Mouse (Mus musculus) liver, embryonic 14.5 days (tissue): ENCODE measurements around the gene Rfxap. TPM values are rescaled to one million over a fixed set of nuclear protein-coding genes. Genes with fewer than 3 reads are reported as not detected.
"Not testable (repeated sequence)": the region's sequence is repeated elsewhere in the genome, so short reads cannot be mapped to it uniquely, and the experiment has no call there.

Experiments
- ATAC-seq: fragments of 200-750 bp; cut with Nextera tagmentation; 2 replicates; pipeline ENCODE4 v1.8.0; 2017; ENCODE audit warnings: moderate number of reproducible peaks, mild to moderate bottlenecking, moderate library complexity; ENCODE audit not compliant: insufficient read depth
- DNase-seq, 3 experiments: peaks; one replicate each; pipeline ENCODE4 v3.0.0-alpha.2; 2012 to 2013; ENCODE audit warnings: low read depth in 3 of 3, low spot score in 3 of 3
- H3K27ac ChIP-seq: fragments of 300-500 bp; sonication (generic); 2 replicates; pipeline ENCODE4 v1.5.1; 2014; ENCODE audit warnings: moderate library complexity, mild to moderate bottlenecking, control low read depth, inconsistent platforms
- H3K27me3 ChIP-seq: fragments of 300-500 bp; sonication (generic); 2 replicates; pipeline ENCODE4 v1.6.1; 2014; ENCODE audit warnings: mild to moderate bottlenecking, low read length, moderate library complexity; ENCODE audit not compliant: control insufficient read depth, insufficient read depth
- H3K36me3 ChIP-seq: fragments of 300-500 bp; sonication (generic); replicated peaks from 2 replicates; pipeline ENCODE4 v1.6.1; 2014; ENCODE audit warnings: low read depth; ENCODE audit not compliant: control insufficient read depth, insufficient read depth
- H3K4me1 ChIP-seq, 2 experiments: fragments of 200-500 bp in 1 of 2; fragments of 300-500 bp in 1 of 2; sonication (generic) in 1 of 2; replicated peaks; 2 replicates each; pipeline ENCODE4 v1.6.1; 2012 to 2014; ENCODE audit warnings: antibody characterized with exemption in 1 of 2, inconsistent platforms in 1 of 2, low read length in 1 of 2; ENCODE audit not compliant: control insufficient read depth in 2 of 2, insufficient read depth in 2 of 2
- H3K4me2 ChIP-seq: fragments of 300-500 bp; sonication (generic); 2 replicates; pipeline ENCODE4 v1.6.1; 2014; ENCODE audit warnings: low read depth, mild to moderate bottlenecking, control low read depth, moderate library complexity
- H3K4me3 ChIP-seq, 2 experiments: fragments of 200-500 bp in 1 of 2; fragments of 300-500 bp in 1 of 2; sonication (generic) in 1 of 2; 2 replicates each; pipeline ENCODE4 v1.5.1; 2012 to 2014; ENCODE audit warnings: low read depth in 2 of 2, low read length in 2 of 2, mild to moderate bottlenecking in 2 of 2, control low read depth in 1 of 2, inconsistent platforms in 1 of 2, moderate library complexity in 1 of 2; ENCODE audit not compliant: insufficient read depth in 1 of 2
- H3K9ac ChIP-seq: fragments of 300-500 bp; sonication (generic); replicated peaks from 2 replicates; pipeline ENCODE4 v1.6.1; 2014; ENCODE audit warnings: mild to moderate bottlenecking, control low read depth, moderate library complexity
- H3K9me3 ChIP-seq: fragments of 300-500 bp; sonication (generic); 2 replicates; pipeline ENCODE4 v1.6.1; 2016; ENCODE audit warnings: low read length, mixed read lengths; ENCODE audit not compliant: control insufficient read depth
- CTCF ChIP-seq: IDR thresholded peaks from 2 replicates; pipeline ENCODE4 v1.5.1; 2016; ENCODE audit warnings: antibody characterized with exemption, low read depth, control low read depth
- EP300 ChIP-seq: IDR thresholded peaks from 2 replicates; pipeline ENCODE4 v1.6.1; 2016; ENCODE audit warnings: antibody characterized with exemption, low read depth
- WGBS: fragments of 180-500 bp; shearing (Covaris S2); extraction: QIAGEN DNeasy Blood & Tissue Kit; methylation state at CpG from one replicate; pipeline ENCODE4 v1.1.7; 2014; ENCODE audit not compliant: insufficient replicate concordance; 5-methylcytosine and 5-hydroxymethylcytosine counted together
- polyA plus RNA-seq, 2 experiments: library from polyadenylated mRNA; depleted of rRNA in 1 of 2; stranded (reverse) in 1 of 2; unstranded in 1 of 2; fragments of >200 nt; fragmentation: Nextera tagmentation in 1 of 2; extraction: Ambion mirVana in 1 of 2; gene quantifications; 2 replicates each; pipeline versions ENCODE4 v1.2.1 to v1.2.3; 2012 to 2014

Rfxap gene
- polyA plus RNA-seq, 2 experiments, result 15.2 to 16.4 TPM

DNA sequence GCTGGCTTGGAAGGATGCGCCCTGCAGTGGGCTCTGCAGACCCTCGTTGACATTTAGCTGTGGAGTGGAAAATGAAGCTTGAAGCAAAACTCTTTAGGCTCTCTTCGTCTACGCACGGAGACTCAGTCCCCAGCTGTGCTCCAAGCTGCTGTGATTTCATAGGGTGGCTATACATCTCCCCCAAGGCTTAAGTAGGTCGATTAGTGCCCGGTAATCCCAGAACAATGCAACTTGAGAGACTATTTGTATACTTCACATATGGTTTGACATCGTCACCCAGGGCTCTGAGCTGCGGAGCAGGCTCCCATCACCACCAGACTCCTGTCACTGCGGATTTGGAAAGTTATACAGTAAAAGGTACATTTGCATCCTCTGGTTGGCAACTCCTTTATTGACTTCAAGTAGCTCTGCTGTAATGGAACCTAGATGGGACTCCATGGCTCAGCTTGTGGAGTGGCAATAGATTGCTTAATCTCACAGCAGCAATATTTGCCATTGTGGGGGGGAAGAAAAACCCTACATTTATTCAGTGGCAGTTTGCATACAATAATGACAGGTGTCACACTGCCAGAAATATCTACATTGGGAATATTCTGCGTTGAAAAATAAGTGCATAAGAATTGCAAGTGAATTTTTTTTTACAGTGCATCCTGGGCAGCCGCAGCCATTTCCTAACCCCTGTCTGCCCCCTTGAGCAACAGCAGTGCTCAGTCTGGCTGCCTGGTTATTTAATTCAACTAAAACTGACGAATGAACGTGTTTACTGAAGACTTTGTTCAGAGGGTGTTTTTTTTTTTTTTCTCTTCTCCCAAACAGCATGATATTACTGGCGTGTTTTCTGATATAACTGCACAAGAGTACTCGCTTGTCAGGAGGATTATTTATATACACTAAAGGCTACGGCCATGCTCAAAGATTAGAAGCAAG, 38.0 kb downstream of the Rfxap start:
- ATAC-seq (no peak), DNase-seq (no peak)
- peaks cover 2% of the 10 kb centered on the region for H3K9me3 ChIP-seq
- no peak overlapping the region for H3K4me3 ChIP-seq
- WGBS, result 62% methylated on average over 17 of the region's 17 CpGs
- no peaks in the 10 kb centered on the region for H3K4me1 ChIP-seq
- no peak overlapping the region for H3K9ac ChIP-seq
- H3K36me3 ChIP-seq, result no peaks in the 10 kb centered on the region
- no peak overlapping the region for H3K4me2 ChIP-seq
- no peak overlapping the region for H3K27ac ChIP-seq
- no peaks in the 10 kb centered on the region for H3K27me3 ChIP-seq
- no peak for TF ChIP-seq EP300
- TF ChIP-seq CTCF, result no peak

DNA sequence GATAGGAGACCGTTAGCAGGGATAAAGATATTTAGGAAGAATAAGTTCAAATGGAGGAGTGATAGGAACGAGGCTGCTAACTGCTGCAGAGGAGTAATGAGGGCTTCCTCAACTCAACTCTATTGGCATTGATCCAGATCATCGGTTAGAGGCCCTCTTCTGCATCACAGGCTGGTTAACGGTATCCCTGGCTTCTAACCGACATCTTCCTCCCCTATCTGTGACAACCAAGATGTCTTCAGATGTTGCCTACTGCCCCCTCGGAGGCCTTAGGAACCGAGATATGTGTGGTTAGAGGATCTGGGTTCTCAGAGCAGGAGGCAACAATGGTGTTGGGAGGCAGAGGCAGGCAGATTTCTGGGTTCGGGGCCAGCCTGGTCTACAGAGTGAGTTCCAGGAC, 39.0 kb downstream of the Rfxap start:
- no peak overlapping the region for H3K4me3 ChIP-seq
- H3K9ac ChIP-seq, result no peak overlapping the region
- H3K9me3 ChIP-seq, result peaks cover under 1% of the 10 kb centered on the region
- 54% methylated on average over 8 of the region's 8 CpGs for WGBS
- no peaks in the 10 kb centered on the region for H3K36me3 ChIP-seq
- H3K4me1 ChIP-seq, result no peaks in the 10 kb centered on the region
- H3K4me2 ChIP-seq, result no peak overlapping the region
- no peak for DNase-seq
- TF ChIP-seq CTCF, result no peak
- no peak for TF ChIP-seq EP300
- ATAC-seq, result no peak
- no peaks in the 10 kb centered on the region for H3K27me3 ChIP-seq
- no peak overlapping the region for H3K27ac ChIP-seq

DNA sequence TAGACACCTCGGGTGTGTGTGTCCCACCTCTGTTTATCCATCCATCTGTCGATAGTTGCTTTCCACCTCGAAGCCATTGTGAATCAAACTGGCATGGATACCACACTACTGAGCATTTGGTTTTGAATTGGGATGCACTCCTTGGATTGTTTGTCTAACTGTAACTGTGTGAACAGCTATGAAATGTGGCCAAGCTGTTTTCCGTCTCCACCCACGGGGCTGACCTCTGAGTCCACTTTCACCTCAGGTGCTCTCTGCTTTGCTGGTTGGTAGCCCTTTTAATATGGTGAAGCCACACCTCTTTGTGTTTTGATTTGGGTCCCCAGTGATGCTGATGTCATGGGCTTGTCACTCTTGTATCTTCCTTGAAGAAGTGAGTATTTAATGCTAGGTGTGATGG, 40.8 kb downstream of the Rfxap start:
- Histone ChIP-seq H3K27ac (no peak overlapping the region), H3K9me3 (no peaks in the 10 kb centered on the region)
- WGBS, result 66% methylated on average over 5 of the region's 5 CpGs

DNA sequence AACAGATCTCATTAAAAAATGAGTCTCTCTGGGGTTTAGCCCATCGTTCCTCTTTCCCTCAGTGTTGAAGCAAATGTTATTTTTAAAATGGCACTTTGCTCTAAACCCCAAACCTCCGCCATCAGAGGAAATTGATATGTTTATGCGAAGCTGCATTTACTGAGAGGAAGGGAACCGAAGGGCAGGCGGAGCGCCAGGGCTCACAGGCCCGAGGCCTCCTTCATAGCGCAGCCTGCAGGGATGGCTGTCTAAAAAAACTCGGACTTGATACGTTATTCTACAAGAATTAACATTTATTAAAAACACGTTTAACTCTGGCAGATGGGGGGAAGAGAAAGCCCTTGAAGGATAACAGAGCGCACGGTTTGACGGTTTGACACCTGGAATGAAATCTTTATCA, 41.6 kb downstream of the Rfxap start:
- H3K9ac ChIP-seq, result no peak overlapping the region
- H3K4me2 ChIP-seq, result no peak overlapping the region
- H3K4me1 ChIP-seq, result 0 out of 4 replicates have a peak, but pooled peaks cover 0 to 3% of the 10 kb centered on the region in 2 experiments
- no peak for ATAC-seq
- TF ChIP-seq CTCF (no peak), EP300 (no peak)
- 74% methylated on average over 14 of the region's 14 CpGs for WGBS
- no peaks in the 10 kb centered on the region for H3K27me3 ChIP-seq
- no peak overlapping the region for H3K4me3 ChIP-seq
- no peaks in the 10 kb centered on the region for H3K9me3 ChIP-seq
- no peak for DNase-seq
- H3K27ac ChIP-seq, result no peak overlapping the region
- no peaks in the 10 kb centered on the region for H3K36me3 ChIP-seq

More for the DNA sequence above, 40.8 kb downstream of the Rfxap start:
- TF ChIP-seq CTCF (no peak), EP300 (no peak)
- H3K36me3 ChIP-seq, result no peaks in the 10 kb centered on the region
- H3K9ac ChIP-seq, result no peak overlapping the region
- no peak for ATAC-seq
- H3K4me2 ChIP-seq, result no peak overlapping the region
- H3K4me1 ChIP-seq, result no peaks in the 10 kb centered on the region
- DNase-seq, result no peak
- no peaks in the 10 kb centered on the region for H3K27me3 ChIP-seq
- H3K4me3 ChIP-seq, result no peak overlapping the region

DNA sequence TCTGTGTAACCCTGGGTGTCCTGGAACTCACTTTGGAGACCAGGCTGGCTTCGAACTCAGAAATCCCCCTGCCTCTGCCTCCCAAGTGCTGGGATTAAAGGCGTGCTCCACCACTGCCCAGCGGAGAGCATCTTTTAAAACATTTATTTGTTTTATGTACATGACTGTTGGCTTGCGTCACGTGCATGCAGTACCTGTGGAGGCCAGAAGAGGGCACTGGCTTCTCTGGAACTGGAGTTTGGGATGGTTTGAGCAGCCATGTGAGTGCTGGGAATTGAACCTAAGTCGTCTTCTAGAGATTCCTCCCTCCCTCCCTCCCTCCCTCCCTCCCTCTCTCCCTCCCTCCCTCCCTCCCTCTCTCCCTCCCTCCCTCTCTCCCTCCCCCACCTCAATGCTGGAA, 42.1 kb downstream of the Rfxap start:
- not testable (repeated sequence) for H3K4me2 ChIP-seq, H3K4me3 ChIP-seq, H3K27me3 ChIP-seq, H3K9ac ChIP-seq, H3K36me3 ChIP-seq, DNase-seq, H3K9me3 ChIP-seq, H3K27ac ChIP-seq, H3K4me1 ChIP-seq, ATAC-seq
- 69% methylated on average over 6 of the region's 6 CpGs for WGBS
- TF ChIP-seq CTCF, result peak; percentile 65
